In genomic region chr8:95466543-95466942, GRCm38 (mm10) we compare ENCODE assay signal across 15 mouse cellular contexts. TPM values are rescaled to one million over a fixed set of nuclear protein-coding genes. Genes with fewer than 3 reads are reported as not detected.
DNase-seq lines count a peak whose midpoint lies in the region.
"Had no signal": no experiment of that assay in that cellular context is flagged by ENCODE, and none has a peak within 500 bp of the region (broad histone marks: within the 10 kb centered on the region; RNA-seq: fewer than 3 reads in every experiment).

No protein-coding gene starts in this region.

- peak; percentile 45 for DNase-seq in adrenal gland, postnatal 10 days
- no peak for DNase-seq in adrenal gland, postnatal 4 days (ENCODE audit: low spot score in 2 of 2)
- DNase-seq in gastrocnemius, postnatal 10 days, result peak; percentile 21
- DNase-seq in gastrocnemius, postnatal 4 days (ENCODE audit: low spot score in 2 of 2), result no peak
- DNase-seq in heart, postnatal 10 days, result peak; percentile 5 to 23
- no peak for DNase-seq in heart, postnatal 36 days
- DNase-seq in NIH3T3 (ENCODE audit: low read depth), result peak; percentile 48
- DNase-seq in yolk sac, embryonic 10.5 days (ENCODE audit: low spot score), result no peak
- DNase-seq: cerebellum, adult 11-12 months; cerebellum, adult 9-10 months; cerebellum, postnatal 36 days; embryo, embryonic 11 days; gastrocnemius, postnatal 14 days; kidney, adult 18-20 months; kidney, postnatal 10 days had no signal

- intact Hi-C loops in heart, postnatal 10 days (cut with DNase I), result no loop called here
- intact Hi-C loops in heart, postnatal 36 days (cut with DNase I), result loop anchor here (10.0 kb wide), 1 partner anchor 622 kb away; no protein-coding TSS in a partner anchor

RNA-seq across cellular contexts. Expression of gene Csnk2a2, which starts 23.3 kb away (rescaled TPM):
- 10 to 100 TPM; 68.8 to 70.0 TPM for total RNA-seq in adrenal gland, postnatal 10 days (2021)
- total RNA-seq in adrenal gland, postnatal 4 days (2021), result 10 to 100 TPM; 84.9 to 89.1 TPM
- total RNA-seq in gastrocnemius, postnatal 10 days (2021), result 10 to 100 TPM; 29.6 to 38.2 TPM
- 10 to 100 TPM; 51.4 to 52.8 TPM for total RNA-seq in gastrocnemius, postnatal 4 days (2021)
- 10 to 100 TPM; 44.3 to 44.7 TPM for total RNA-seq in heart, postnatal 10 days (2021)
- total RNA-seq in heart, postnatal 36 days (2021), result 10 to 100 TPM; 32.9 to 36.3 TPM

RNA-seq across cellular contexts. Expression of gene Cfap20, which starts 31.9 kb away (rescaled TPM):
- 10 to 100 TPM; 48.4 to 57.7 TPM for total RNA-seq in adrenal gland, postnatal 10 days (2021)
- total RNA-seq in adrenal gland, postnatal 4 days (2021), result 10 to 100 TPM; 93.7 to 97.4 TPM
- total RNA-seq in gastrocnemius, postnatal 10 days (2021), result 10 to 100 TPM; 19.5 to 28.8 TPM
- 10 to 100 TPM; 31.5 to 38.3 TPM for total RNA-seq in gastrocnemius, postnatal 4 days (2021)
- total RNA-seq in heart, postnatal 10 days (2021), result 10 to 100 TPM; 42.7 to 57.6 TPM
- total RNA-seq in heart, postnatal 36 days (2021), result 10 to 100 TPM; 24.2 to 25.9 TPM

Comparison
In these comparisons a context has a peak if more than half of its experiments do, and no peak if none do; other contexts are left out.
1. DNase-seq: peak in adrenal gland, postnatal 10 days (single experiment), gastrocnemius, postnatal 10 days (single experiment), heart, postnatal 10 days (2 of 2) and NIH3T3 (single experiment); none in adrenal gland, postnatal 4 days (0 of 2), gastrocnemius, postnatal 4 days (0 of 2), heart, postnatal 36 days (0 of 2) and yolk sac, embryonic 10.5 days (single experiment).